Mouse (Mus musculus) forebrain, embryonic 10.5 days (tissue): ENCODE results near the gene Ear1. TPM values are rescaled to one million over a fixed set of nuclear protein-coding genes. Genes with fewer than 3 reads are reported as not detected.
"Not testable (repeated sequence)": the region's sequence is repeated elsewhere in the genome, so short reads cannot be mapped to it uniquely, and the experiment has no call there.

Experiments used
- DNase-seq: peaks from one replicate; pipeline ENCODE4 v3.0.0-alpha.2; 2017; ENCODE audit warnings: low spot score; ENCODE audit errors: extremely low spot score
- H3K27ac ChIP-seq: fragments of 300-500 bp; sonication (generic); 2 replicates; pipeline ENCODE4 v1.5.1; 2016; ENCODE audit warnings: mild to moderate bottlenecking
- H3K27me3 ChIP-seq: fragments of 300-500 bp; sonication (generic); 2 replicates; pipeline ENCODE4 v1.6.1; 2016; ENCODE audit warnings: mild to moderate bottlenecking; ENCODE audit not compliant: poor library complexity, severe bottlenecking
- H3K36me3 ChIP-seq: fragments of 300-500 bp; sonication (generic); replicated peaks from 2 replicates; pipeline ENCODE4 v1.6.1; 2016; ENCODE audit warnings: mild to moderate bottlenecking, moderate library complexity
- H3K4me1 ChIP-seq: fragments of 300-500 bp; sonication (generic); 2 replicates; pipeline ENCODE4 v1.6.1; 2016
- H3K4me3 ChIP-seq: fragments of 300-500 bp; sonication (generic); 2 replicates; pipeline ENCODE4 v1.5.1; 2016; ENCODE audit warnings: mild to moderate bottlenecking, moderate library complexity
- H3K9me3 ChIP-seq: fragments of 300-500 bp; sonication (generic); 2 replicates; pipeline ENCODE4 v1.6.1; 2016; ENCODE audit warnings: mild to moderate bottlenecking, moderate library complexity
- WGBS: fragments of 180-500 bp; shearing (Covaris S2); methylation state at CpG from one replicate; pipeline ENCODE4 v1.1.7; 2016; 5-methylcytosine and 5-hydroxymethylcytosine counted together
- polyA plus RNA-seq: library from polyadenylated mRNA; unstranded; fragments of >200 nt; fragmentation: Nextera tagmentation; extraction: Ambion mirVana; gene quantifications from 2 replicates; pipeline ENCODE4 v1.2.1, GENCODE M21; 2016

Ear1 gene
- polyA plus RNA-seq, 1 experiment from 2014 or later, result not detected

- not testable (repeated sequence) for H3K27ac ChIP-seq, H3K36me3 ChIP-seq, H3K4me1 ChIP-seq, H3K27me3 ChIP-seq, H3K9me3 ChIP-seq, H3K4me3 ChIP-seq, DNase-seq
- WGBS, result 88% methylated on average over 4 of the region's 4 CpGs
These were observed 31.3 kb downstream of the Ear1 start for GRCm38 (mm10) chr14:43843949-43844573.

- WGBS, result 86% methylated on average over 1 of the region's 1 CpGs
- not testable (repeated sequence) for DNase-seq, H3K27me3 ChIP-seq, H3K27ac ChIP-seq, H3K4me1 ChIP-seq, H3K4me3 ChIP-seq, H3K36me3 ChIP-seq, H3K9me3 ChIP-seq
These were observed 34.3 kb downstream of the Ear1 start for GRCm38 (mm10) chr14:43840976-43841375.

GRCm38 (mm10) chr14:43835366-43835765 lies 40.0 kb downstream of the Ear1 start:
- H3K36me3 ChIP-seq, H3K27me3 ChIP-seq, H3K4me3 ChIP-seq, H3K9me3 ChIP-seq, H3K4me1 ChIP-seq, DNase-seq, H3K27ac ChIP-seq: not testable (repeated sequence)
- WGBS, result 94% methylated on average over 2 of the region's 2 CpGs

GRCm38 (mm10) chr14:43830385-43830784 lies 44.9 kb downstream of the Ear1 start:
- not testable (repeated sequence) for H3K27me3 ChIP-seq, H3K4me1 ChIP-seq, H3K36me3 ChIP-seq, DNase-seq, H3K4me3 ChIP-seq, H3K27ac ChIP-seq, H3K9me3 ChIP-seq
- WGBS, result 59% methylated on average over 1 of the region's 1 CpGs

- not testable (repeated sequence) for DNase-seq, H3K4me3 ChIP-seq, H3K36me3 ChIP-seq, H3K27ac ChIP-seq, H3K4me1 ChIP-seq, H3K9me3 ChIP-seq, H3K27me3 ChIP-seq
- WGBS, result 90% methylated on average over 6 of the region's 6 CpGs
These were observed 51.1 kb downstream of the Ear1 start for GRCm38 (mm10) chr14:43824176-43824575.

GRCm38 (mm10) chr14:43821869-43822268 lies 53.4 kb downstream of the Ear1 start:
- not testable (repeated sequence) for H3K27me3 ChIP-seq, H3K27ac ChIP-seq, H3K4me1 ChIP-seq, DNase-seq, H3K36me3 ChIP-seq, H3K9me3 ChIP-seq, H3K4me3 ChIP-seq
- 45% methylated on average over 1 of the region's 2 CpGs for WGBS

- H3K27me3 ChIP-seq, H3K4me1 ChIP-seq, H3K4me3 ChIP-seq, H3K27ac ChIP-seq, H3K36me3 ChIP-seq, H3K9me3 ChIP-seq: not testable (repeated sequence)
- 79% methylated on average over 8 of the region's 9 CpGs for WGBS
- peak; percentile 33 for DNase-seq
These were observed 62.9 kb downstream of the Ear1 start for GRCm38 (mm10) chr14:43812458-43812857.

- H3K36me3 ChIP-seq, H3K27me3 ChIP-seq, DNase-seq, H3K4me3 ChIP-seq, H3K4me1 ChIP-seq, H3K9me3 ChIP-seq, H3K27ac ChIP-seq: not testable (repeated sequence)
- WGBS, result 82% methylated on average over 4 of the region's 4 CpGs
These were observed 67.2 kb downstream of the Ear1 start for GRCm38 (mm10) chr14:43808142-43808541.

- not testable (repeated sequence) for H3K27ac ChIP-seq, H3K36me3 ChIP-seq, H3K9me3 ChIP-seq, H3K4me3 ChIP-seq, DNase-seq, H3K27me3 ChIP-seq, H3K4me1 ChIP-seq
- 15% methylated on average over 7 of the region's 7 CpGs for WGBS
These were observed 70.9 kb downstream of the Ear1 start for GRCm38 (mm10) chr14:43804435-43804834.

- H3K9me3 ChIP-seq, H3K27ac ChIP-seq, H3K36me3 ChIP-seq, H3K27me3 ChIP-seq: not testable (repeated sequence)
- peak; percentile 14 for DNase-seq
- peak overlapping the region; percentile 37 for H3K4me3 ChIP-seq
- peaks cover 10% of the 10 kb centered on the region for H3K4me1 ChIP-seq
- 11% methylated on average over 23 of the region's 23 CpGs for WGBS
These were observed 78.3 kb downstream of the Ear1 start for GRCm38 (mm10) chr14:43796905-43797470.

- H3K27ac ChIP-seq, result no peak overlapping the region
- peak overlapping the region; percentile 37 for H3K4me3 ChIP-seq
- DNase-seq, result no peak
- H3K9me3 ChIP-seq, result no peaks in the 10 kb centered on the region
- no peaks in the 10 kb centered on the region for H3K27me3 ChIP-seq
- H3K4me1 ChIP-seq, result peaks cover 10% of the 10 kb centered on the region
- WGBS, result 22% methylated on average over 14 of the region's 14 CpGs
- no peaks in the 10 kb centered on the region for H3K36me3 ChIP-seq
These were observed 79.0 kb downstream of the Ear1 start for GRCm38 (mm10) chr14:43796069-43796904.

- peaks cover 10% of the 10 kb centered on the region for H3K4me1 ChIP-seq
- DNase-seq, H3K27me3 ChIP-seq, H3K36me3 ChIP-seq, H3K4me3 ChIP-seq, H3K27ac ChIP-seq, H3K9me3 ChIP-seq: not testable (repeated sequence)
- WGBS, result 84% methylated on average over 5 of the region's 5 CpGs
These were observed 81.5 kb downstream of the Ear1 start for GRCm38 (mm10) chr14:43793811-43794210.

GRCm38 (mm10) chr14:43784645-43785044 lies 90.7 kb downstream of the Ear1 start, which contains the start of gene Gm8180:
Gene Gm8180, minus strand, starts transcription at chr14:43784745.
- not testable (repeated sequence) for H3K36me3 ChIP-seq, H3K4me1 ChIP-seq, H3K9me3 ChIP-seq, H3K27ac ChIP-seq, H3K27me3 ChIP-seq, H3K4me3 ChIP-seq, DNase-seq
- WGBS, result 92% methylated on average over 3 of the region's 3 CpGs
